Mouse (Mus musculus): ENCODE data around the gene Mrpl20.

DNA sequence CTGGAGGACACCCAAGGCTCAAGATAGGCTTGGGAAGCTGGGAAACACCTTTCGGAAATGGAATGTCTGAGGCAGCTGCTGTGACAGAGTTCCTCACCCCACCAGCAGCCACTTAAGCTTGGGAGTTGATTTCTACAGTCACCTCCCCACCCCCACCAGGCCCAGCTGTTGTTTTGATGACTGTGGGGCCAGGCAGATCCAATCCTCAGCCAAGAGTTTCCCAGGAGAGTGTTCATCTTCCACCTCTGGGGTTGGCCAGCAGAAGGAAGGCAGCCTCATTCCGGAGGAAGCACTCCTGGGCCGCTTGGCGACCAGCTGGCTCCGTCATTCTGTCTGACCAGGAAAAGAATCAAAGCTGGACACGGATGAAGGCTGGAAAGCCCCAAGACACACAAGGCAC is 21.8 kb upstream of the Mrpl20 start:
- TF ChIP-seq CTCF (IDR thresholded peaks at IDR 0.05) (no peak), EP300 (IDR thresholded peaks at IDR 0.05) (no peak)

Measured in lung, postnatal 0 days (tissue).